Mouse (Mus musculus): ENCODE measurements around the gene Ttc28.

The Ttc28 gene

DNA sequence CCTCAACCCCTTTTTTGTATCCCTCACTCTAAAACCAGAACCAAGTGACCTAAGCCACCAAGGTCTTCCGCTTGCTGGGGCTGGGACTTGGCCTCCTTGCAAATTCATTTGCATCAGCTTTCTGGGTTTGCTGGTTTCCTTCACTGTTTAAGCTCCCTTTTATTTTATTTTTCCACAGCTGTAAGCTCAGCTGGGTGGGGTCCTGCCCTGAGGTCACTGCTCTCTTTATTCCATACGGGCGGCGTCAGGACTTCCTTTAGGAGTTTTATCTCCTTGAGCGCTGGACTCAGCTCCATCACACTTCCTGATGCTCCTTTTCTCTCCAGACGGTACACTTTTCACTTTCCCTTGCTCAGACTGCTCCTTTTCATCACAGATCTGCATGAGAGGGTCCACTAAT, 231.8 kb downstream of the Ttc28 start:
- DNase-seq = no peak

DNA sequence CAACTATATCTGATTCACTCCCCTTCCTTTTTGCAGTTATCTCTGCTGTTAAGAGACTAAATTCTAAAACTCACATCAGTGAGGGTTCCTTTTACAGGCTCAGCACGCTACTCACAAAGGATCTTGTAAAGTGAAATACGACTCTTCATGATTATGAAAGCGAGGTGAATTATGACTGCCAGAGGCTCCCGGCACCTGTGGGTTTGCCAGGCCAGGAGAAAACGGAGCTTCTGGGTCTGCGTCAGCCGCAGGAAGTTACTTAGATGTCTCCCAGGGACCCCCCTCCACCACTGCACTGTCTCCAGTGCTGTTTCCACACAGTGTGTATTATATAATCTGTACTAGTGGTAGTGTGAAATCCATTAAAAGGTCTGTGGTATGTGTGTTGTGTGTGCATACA, 233.6 kb downstream of the Ttc28 start:
- DNase-seq = no peak

DNA sequence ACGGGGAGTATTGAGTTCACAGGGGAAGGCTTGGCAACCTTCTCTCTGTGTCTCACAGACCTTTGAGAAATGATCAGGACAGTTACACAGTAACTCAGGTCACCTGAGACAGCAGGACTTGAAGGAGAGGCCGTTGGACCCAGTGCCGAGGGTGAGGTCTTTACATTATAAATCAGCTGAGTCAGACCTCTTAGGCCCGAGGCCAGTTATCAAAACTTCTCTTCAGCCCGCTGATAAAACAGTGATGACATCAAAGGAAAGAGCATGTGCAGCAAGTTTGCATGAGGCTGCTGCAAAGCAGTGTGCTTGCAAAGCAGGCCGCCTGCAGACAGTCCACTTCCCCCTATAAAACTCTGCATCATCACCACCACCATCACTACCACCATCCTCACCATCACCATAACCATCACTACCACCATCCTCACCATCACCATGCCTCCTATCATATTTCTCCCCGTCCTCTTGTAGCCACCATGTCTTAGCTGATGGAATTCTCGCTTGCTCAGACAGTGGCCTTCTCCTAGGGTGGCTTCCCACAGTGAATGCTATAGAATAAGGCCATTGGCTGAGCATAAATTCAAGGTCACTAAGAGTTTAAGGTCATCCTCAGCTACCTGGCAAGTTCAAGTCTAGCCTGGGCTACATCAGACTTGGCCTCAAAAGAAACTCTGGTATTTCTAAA, 234.2 kb downstream of the Ttc28 start:
- DNase-seq = no peak

DNA sequence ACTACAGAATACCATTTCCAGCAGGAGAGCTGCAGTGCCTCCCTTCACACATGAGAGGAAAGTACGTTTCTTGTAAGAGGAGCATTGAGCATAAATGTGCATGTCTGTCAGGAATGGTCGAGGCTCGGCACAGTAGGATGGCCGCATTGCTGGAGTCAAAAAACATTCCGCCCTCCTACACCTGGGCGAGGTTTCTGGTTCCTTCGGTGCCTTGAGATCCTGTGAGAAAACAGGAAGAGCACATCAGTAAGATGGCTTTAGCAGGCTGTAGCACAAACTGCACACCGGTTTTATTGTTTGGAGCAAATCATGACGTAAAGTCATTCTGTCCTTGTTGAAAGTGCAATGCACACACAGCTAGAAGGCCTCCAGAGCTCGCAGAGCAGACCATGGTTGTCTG, 235.0 kb downstream of the Ttc28 start:
- no peak for DNase-seq

DNA sequence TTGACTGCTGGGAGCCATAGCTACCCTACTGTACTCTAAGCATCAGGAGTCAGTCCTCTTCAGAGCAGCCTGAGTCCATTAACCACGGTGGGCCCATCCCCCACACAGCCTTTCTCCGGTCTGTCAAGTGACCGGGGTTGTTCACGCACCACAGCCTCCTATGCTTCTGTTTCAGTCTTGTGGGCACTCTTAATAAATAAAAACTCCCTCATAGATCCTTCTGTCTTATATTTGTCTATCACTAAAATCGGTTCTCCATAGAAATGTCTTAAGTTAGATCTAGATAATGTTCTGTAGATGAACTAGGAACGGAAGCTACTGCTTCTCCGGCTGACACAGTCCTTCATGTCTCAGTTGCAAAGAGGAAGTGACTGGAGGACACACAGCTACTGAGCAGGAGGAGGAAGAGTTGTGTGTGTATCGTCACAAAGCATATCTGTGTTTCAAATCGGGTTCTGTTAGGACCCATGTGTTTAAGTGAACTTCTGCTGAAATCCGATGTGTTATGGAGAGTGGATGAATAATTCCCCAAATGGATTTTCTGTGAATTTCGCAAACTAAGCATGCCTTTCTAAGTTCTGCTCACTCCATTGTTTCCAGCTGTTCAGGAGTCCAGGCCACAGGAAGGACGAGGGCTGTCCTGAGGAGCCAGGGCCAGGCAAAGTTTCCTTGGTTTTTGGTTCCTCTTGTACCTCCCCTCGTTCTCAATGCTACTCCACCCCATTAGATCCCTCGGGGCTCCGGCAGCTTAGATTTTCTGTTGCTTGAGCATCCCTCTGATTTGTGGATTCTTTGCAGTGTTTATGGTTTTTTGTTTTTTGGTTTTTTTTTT, 236.1 kb downstream of the Ttc28 start:
- DNase-seq = peak; percentile 52

DNA sequence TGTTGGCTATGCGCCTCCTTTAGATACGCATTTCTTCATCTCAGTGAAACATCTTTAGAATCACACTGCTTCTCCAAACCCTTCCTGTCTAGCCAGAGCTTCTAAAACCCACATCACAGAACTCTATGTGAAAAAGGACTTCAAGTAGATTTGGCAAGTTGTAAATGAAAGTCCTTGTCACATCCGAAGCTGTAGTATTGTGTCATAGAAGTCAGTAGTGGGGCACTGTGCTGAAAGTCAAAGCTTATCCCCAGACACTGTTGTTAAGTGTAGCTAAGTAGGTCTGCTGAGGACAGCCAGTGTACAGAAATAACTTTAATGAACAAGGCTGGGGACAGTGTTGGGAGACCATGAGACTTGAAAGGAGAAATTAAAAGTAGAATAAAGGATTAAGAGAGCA, 240.2 kb downstream of the Ttc28 start:
- DNase-seq = no peak

DNA sequence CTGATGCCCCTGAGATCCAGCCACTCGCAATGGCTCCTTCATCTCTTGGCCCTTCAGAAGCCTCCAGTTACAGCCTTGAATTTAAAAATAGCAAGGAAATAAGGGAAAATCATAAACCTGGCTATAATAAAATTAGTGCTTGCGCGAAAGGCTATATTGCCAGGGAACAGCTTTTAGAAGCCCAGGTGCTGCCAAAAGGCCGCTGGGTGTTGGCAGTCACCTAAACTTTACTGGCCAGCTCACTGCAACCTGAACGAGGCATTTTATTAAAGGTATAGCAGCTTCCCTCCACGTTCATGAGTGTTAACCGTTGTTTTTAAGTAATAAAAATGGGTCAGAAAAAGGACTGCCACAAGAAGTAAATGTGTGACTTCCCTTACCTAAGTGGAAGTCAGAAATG, 240.7 kb downstream of the Ttc28 start:
- no peak for DNase-seq

DNA sequence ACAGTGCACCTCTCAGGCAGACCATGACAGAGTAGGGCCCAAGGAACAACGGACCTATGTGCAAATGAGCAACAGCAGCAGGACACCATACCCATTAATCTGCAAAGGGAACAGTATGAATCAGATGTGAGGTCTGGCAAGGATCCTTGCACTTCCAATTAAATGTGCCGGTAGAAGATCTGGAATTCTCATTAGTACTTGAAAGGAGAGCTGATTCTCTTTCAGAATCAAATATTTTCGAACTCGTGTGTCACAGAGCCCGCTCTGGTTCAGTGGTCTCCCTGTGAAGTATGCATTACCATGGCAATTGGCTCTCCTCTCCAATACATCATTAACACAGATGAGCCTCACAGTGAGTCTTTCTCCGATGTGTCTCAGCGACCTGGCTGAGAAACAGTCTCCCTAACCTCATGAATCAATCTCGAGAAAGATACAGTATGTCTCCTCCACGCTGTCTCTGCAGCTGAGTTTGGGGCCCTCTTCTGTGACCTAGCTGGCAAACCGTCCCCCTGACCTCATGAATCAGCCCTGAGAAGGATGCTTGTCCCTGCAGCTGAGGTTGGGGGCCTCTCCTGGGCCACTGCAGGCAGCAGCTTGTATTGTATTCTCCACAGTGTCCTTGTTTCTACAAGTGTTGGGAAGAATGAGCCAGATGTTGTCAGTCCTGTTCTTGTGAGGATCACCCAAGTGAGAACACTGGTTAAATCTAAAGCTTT, 241.3 kb downstream of the Ttc28 start:
- DNase-seq = no peak

DNA sequence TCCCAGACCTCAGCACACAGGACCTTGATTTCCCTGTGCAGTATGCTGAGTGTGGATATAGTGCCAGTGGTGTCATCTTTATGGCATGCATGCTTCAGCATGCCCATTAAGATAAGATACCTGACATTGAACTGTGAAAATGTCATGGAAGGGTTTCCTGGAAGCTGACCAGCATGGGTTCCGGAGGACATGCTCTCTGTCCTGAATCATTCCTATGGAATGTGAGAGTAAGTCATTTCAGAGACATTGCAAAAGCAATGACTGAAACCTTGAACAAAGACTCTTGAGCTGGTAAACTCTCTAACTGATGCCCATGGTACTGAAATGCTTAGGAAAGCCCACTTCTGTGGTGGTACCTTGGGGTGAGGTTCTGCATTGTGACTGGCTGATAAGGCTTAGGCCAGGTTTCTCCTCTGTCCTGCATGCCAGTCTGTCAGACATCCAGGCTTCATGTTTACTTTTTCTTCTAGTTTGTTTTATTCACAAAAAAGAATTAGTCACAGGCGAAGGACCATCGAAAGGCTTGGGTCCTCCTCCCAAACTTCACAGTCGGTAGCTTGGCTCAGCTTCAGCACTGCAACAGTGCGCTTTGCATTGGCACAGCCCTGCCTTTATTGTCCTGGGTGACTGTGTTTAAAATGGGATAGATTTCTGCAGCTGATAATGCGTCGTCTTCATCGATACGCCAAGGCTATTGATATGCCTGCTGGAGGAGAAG, 242.9 kb downstream of the Ttc28 start:
- no peak for DNase-seq

DNA sequence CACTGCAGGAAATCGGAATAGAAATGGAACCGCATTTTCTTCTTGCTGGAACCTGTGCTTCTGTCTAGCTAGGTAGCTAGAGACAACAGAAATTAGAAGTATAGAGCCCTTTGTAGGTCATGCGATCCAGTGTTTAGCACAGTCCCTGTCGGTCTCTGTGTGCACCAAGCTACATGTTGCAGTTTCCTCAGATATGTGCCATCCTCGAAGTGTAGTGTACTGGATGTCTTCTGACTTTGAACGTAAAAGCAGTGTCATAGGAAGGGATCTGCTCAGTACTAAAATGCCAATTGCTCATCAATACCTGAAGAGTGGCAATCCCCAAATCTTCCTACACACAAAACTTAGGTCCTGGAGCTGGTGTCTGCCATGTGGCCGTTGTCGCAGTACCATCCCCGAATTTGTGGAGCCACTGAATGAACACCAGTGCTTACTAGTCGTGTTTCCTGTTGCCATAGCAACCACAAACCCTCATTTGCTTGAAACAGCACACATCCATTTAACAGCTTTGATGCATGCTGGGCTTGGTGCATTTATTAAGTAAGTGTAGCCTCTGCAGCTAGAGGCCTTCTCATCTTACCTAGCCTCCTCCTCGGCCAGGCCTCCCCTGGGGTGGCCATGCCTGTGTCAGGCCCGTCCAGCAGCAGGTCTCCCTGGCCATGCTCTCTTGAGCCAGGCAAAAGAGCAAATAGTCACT, 243.6 kb downstream of the Ttc28 start:
- DNase-seq = peak; percentile 51

DNA sequence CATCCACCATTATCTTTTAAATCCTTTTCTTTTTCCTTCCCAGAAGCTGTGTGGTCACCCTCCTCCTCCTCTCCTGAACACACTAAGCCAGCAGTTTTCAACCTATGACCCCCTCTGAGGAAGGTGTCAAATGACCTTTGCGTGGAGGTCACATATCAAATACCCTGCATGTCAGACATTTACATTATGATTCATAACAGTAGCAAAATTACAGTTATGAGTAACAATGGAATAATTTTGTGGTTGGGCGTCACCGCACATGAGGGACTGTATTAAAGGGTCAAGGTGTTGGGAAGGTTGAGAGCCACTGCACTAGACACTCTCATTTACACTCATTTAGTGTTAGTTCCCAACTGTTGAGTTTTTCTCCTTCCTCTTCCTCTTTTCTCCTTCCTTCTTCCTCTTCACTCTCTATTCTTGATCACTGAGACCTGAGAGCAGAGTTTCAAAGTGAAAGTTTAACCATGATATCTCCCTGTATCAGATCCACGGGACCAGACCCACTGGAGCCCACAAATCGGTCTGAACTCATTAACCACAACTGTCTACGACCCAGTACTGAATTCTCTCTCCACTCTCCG, 245.1 kb downstream of the Ttc28 start:
- DNase-seq = no peak

DNA sequence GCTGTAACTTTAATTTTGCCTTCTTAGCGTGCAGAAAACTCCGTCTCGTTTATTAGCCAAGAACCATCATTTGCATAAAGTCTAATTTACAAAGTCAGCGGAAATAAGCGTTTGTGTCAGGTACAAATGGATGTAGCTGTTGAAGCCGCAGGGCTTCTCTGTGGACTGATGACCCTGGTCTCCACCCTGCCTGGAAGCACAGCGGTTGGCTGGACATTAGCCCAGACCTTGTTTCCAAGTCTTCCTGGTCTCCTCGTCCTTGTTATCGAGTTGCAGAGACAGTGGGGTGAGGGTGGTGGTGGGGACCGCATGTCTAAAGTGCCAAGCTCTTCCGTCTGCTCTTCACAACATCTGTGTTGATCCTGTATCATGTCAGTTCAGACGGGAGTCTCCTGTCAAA, 246.1 kb downstream of the Ttc28 start:
- no peak for DNase-seq

DNA sequence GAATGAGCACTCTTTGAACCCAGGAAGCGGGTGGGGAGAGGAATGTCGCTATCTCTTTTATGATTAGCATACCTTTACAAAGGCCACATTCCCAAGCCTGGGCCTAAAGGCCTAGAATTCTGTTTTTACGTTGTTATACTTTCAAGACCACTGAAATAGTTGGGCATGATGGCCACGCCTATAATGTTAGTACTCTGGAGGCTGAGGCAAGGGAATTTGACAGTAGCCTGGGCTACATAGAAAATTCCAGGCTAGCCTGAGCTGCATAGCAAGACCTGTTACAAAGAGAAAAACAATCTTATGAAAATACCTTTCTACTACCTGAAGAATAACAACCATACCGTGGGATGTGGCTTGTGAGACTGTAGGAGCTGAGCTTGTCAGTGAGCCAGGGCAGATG, 248.2 kb downstream of the Ttc28 start:
- no peak for DNase-seq

DNA sequence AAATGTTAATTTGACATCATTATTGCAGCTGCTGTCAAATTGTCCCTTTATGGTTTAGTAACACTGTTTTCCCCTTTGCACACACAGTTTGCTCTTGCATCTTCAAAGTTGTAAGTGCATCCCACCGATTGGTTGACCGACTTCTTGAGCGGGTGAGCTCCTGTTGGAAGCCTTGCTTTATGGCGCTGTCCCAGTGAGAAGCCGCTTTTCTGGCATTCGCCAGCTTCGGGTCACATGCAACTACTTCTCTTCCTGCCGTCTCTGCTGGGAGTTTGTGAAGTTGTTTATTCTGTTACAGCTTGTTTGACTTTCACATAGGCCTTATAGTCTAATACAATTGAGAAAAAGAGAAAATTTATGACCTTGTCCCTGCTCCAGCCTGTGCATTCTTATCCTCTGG, 250.5 kb downstream of the Ttc28 start:
- DNase-seq = no peak

DNA sequence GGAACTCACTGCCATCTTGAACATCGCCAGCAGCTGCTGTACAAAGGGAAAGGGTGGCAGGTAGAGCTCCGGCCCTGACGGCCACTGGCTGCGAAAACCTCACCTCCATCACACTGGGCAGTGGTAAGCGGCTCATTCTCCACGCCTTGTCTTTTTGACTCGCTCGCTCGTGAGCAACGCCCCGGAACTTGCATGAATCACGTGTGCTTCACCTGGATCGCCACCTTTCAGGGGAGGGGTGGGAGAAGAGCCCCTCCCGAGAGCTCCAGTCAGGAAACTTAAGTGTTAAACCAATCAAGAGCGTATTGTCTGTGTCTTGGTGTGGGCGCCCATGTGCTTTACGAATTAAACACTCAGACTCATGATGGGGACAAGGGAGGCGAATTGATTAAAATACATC, 252.0 kb downstream of the Ttc28 start:
- no peak for DNase-seq

DNA sequence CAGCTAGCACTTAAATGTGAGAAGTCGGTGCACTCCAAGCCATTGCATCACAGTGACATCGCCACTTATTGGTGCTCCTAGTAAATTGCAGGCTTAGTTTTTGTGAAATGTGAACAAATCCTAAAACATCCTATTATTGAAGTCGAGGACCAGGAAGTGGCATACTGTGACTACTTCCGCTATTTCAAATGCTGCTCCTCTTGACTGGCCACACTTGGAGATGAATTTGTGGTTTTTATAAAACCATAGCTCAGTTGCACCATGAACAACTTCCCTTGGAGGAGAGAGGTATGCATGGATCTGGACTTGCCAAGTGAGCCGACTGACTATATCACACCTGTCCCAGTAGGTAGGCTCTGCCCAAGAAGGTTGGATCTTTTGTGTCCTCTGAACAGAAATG, 253.5 kb downstream of the Ttc28 start:
- no peak for DNase-seq

DNA sequence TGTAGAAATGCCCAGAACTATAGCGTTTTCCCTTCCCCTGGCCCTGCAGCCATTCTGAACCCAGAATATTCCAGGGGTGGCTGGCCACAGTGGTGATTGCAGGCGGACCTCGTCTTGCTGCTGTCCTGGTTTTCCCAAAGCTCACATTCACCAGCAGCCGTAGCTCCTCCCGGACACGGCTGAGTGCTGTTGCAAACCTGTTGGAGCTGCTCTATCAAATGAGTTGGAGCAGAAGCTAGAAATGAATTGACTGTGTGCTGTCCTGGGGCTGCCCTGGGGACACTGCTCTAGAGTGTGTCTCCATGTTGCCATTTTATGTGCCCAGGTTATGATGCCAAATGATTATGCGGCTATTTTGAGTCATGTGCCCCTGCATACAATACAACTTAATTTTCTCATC, 254.2 kb downstream of the Ttc28 start:
- no peak for DNase-seq

DNA sequence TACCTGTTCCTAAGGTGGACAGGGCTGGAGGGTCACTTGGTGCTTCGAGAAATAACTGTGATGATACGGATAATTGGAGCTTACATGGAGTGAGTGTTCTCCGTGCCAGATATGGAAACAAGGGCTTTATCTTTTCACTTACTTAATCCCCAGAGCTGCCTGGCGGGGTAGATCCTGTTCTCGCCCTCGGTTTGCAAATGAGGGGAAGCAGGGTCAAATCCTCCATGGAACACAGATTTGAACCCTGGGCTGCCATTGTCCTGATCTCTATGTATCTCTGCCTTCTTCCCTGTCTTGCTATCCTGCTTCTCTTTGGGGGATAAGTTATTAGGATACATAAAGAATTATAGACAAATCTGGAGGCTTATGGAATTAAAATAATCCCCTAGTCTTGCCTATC, 257.7 kb downstream of the Ttc28 start:
- peak; percentile 63 for DNase-seq

DNA sequence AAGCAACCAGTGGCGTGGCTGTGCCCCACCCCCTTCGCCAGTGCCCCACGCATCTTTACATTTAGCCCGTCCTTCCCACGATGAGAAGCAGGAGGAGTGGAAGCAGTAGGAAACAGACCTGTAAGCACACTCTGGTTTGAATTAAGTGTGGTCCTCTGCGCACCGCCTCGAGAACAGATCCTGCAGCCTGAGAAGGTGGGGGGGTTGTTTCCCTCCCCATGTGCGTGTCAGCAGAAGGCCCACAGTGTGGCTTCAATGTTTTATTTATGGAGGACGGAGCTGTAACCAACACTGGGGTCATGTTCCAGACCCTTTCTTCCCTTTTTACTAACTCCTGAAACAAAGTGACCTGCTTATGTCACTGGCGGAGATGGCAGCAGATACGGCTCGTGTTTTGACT, 258.1 kb downstream of the Ttc28 start:
- DNase-seq = no peak

DNA sequence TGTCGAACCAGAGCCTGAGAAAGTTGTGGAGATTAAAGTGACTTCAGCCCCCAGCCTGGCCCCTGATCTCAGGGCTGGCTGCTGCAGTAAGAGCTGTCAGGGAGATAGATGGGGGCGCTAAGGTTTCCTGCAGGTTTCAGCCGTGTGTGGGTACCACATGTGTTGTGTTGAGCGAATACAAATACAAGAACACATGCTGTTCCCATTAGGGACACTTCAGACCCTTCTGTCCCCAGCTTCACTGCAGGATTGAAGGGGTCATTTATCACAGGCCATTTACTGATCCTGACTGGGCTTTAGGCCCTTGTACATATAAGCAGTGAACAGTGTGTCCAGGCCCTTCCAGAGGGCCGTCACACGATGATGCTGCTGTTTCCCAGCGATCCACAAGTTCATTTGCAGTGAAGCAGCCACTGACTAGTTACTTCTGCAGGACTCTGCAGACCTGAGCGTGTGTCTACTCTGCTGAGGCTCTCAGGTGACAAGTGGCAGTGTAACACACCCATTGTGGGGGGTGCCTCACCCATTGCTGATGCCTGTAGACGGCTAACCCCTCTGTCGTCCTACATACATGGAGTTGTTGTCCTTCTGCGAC, 258.7 kb downstream of the Ttc28 start:
- no peak for DNase-seq

DNA sequence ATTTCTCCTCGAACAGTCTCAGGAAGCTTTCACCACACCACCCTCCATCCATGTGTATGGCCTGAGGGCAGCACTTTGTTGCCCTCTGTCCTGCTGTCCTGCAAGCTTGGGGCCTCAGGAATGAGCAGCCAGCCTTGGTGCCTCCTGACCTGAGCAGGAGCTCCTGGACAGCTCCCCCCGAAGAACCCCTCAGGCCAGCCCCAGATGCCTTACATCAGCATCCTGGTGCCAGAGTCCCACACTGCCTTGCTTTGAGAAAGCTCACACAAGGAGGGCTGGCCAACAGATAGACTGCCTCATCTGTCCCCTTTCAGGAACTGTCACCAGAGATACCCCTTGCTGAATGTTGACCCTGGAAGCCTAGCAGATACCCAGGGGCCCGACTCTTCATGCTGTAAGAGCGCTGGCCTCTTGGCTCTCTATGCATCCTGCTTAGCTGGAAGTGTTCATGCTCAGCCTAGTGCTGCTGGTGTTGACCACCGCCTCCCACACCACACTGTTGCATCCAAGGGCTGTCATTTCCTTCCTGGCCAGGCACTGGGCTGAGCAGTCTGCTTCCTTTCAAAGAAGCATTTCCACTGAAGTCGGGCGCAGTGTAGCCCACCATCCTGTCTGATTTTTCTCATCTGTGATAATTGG, 259.4 kb downstream of the Ttc28 start:
- DNase-seq = no peak
